8 mouse cellular contexts compared by ENCODE assay signal in the genomic region with DNA sequence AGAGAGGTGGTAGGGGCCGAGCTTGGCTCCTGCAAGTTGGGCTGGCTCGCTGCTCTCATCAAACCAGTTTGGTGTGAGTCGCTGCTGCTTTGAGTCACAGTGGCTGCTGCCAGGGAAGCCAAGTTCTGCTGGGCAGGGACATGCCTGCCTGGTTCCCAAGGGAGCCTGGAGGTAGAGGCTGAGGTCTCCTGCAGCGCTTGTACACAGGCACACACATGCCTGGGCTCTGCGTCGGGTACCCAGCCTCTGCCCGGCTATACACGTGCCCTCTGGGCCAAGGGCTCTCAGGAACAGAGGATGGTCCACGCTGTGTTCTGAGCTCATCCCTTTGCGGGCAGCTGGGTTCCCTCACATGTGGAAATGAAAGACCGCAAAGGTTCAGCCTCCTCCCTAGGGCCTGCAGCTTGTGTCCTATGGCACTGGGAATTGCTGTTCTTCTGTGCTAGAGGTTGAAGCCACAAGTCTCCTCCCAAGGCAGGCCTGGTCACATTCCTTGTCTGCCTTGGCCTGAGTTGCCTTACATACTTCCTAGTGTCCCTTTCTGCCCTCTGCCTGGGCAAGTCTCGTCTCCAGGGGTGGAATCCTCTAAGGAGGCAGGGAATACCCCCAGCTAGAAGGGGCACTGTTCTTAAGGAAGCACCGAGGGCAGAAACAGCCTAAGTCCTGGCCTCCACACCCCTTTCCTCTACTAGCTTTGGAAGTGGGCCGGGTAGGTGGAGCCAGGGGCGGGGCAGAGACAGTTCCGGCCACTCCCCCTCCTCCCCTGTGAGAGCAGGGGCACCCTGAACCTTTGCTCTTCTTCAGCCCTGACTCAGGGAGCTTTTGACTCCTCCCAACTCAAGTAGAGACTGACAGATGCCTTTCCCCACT. TPM values are rescaled to one million over a fixed set of nuclear protein-coding genes. Genes with fewer than 3 reads are reported as not detected.
DNase-seq lines count a peak whose midpoint lies in the region; ATAC-seq and TF ChIP-seq lines count a peak whose summit lies in the region.

No protein-coding gene starts in this region.

- H3K27ac ChIP-seq in embryonic facial prominence, embryonic 14.5 days (replicated peaks; ENCODE audit: low read depth, low read length): peak overlapping the region; percentile 44; the same call in 1 of the 2 replicates
- no peak overlapping the region for H3K27ac ChIP-seq in intestine, embryonic 14.5 days (ENCODE audit: low read depth)
- no peak overlapping the region for H3K27ac ChIP-seq in liver, embryonic 15.5 days (replicated peaks)
- H3K27ac ChIP-seq in stomach, embryonic 14.5 days (ENCODE audit: low read length): peak overlapping the region; percentile 66; the same call in 1 of the 2 replicates

- H3K4me1 ChIP-seq in embryonic facial prominence, embryonic 14.5 days (ENCODE audit: control insufficient read depth, insufficient read depth, low read length): peaks cover 20% of the 10 kb centered on the region
- peaks cover 22% of the 10 kb centered on the region for H3K4me1 ChIP-seq in intestine, embryonic 14.5 days (replicated peaks; ENCODE audit: control insufficient read depth, insufficient read depth, low read length)
- H3K4me1 ChIP-seq in liver, embryonic 15.5 days (replicated peaks): peaks cover 16% of the 10 kb centered on the region
- H3K4me1 ChIP-seq in stomach, embryonic 14.5 days (ENCODE audit: control insufficient read depth, insufficient read depth, low read length): peaks cover 25% of the 10 kb centered on the region

- peak; percentile 62 for ATAC-seq in embryonic facial prominence, embryonic 14.5 days (ENCODE audit: low read depth)
- peak; percentile 72 for ATAC-seq in intestine, embryonic 14.5 days (replicated peaks; ENCODE audit: low FRiP score, low TSS enrichment, low read depth)
- ATAC-seq in liver, embryonic 15.5 days (ENCODE audit: insufficient read depth): no peak
- ATAC-seq in stomach, embryonic 14.5 days (ENCODE audit: insufficient number of reproducible peaks, insufficient read depth, low FRiP score, low read depth): peak; percentile 49
- no peak for ATAC-seq in erythroid progenitor cell, adult 5-6 weeks (replicated peaks; ENCODE audit: low FRiP score, poor library complexity, severe bottlenecking)

- H3ac ChIP-seq in C2C12 (ENCODE audit: control insufficient read depth, insufficient read length, low read depth): peak overlapping the region; percentile 39

- peaks cover 7% of the 10 kb centered on the region for H3K27me3 ChIP-seq in C2C12 (ENCODE audit: control insufficient read depth, insufficient read depth, insufficient read length)
- H3K27me3 ChIP-seq in embryonic facial prominence, embryonic 14.5 days (replicated peaks; ENCODE audit: control insufficient read depth, insufficient read depth, low read length): peaks cover 49% of the 10 kb centered on the region
- peaks cover 21% of the 10 kb centered on the region for H3K27me3 ChIP-seq in intestine, embryonic 14.5 days (replicated peaks; ENCODE audit: control insufficient read depth, insufficient read depth, low read length)
- peaks cover 51% of the 10 kb centered on the region for H3K27me3 ChIP-seq in liver, embryonic 15.5 days
- peaks cover 16% of the 10 kb centered on the region; the same call in 1 of the 2 replicates for H3K27me3 ChIP-seq in stomach, embryonic 14.5 days (ENCODE audit: control insufficient read depth, insufficient read depth, low read length)

- no peak overlapping the region for H3K9ac ChIP-seq in embryonic facial prominence, embryonic 14.5 days (ENCODE audit: low read depth, low read length)
- no peak overlapping the region for H3K9ac ChIP-seq in intestine, embryonic 14.5 days (ENCODE audit: low read length)
- no peak overlapping the region for H3K9ac ChIP-seq in liver, embryonic 15.5 days
- no peak overlapping the region for H3K9ac ChIP-seq in stomach, embryonic 14.5 days (replicated peaks; ENCODE audit: low read depth, low read length)

- peak overlapping the region; percentile 23; the same call in 1 of the 2 replicates for H3K4me2 ChIP-seq in embryonic facial prominence, embryonic 14.5 days (ENCODE audit: low read depth, low read length)
- peak overlapping the region; percentile 26 for H3K4me2 ChIP-seq in intestine, embryonic 14.5 days (ENCODE audit: low read length)
- H3K4me2 ChIP-seq in liver, embryonic 15.5 days: peak overlapping the region; percentile 37
- peak overlapping the region; percentile 4; the same call in 1 of the 2 replicates for H3K4me2 ChIP-seq in stomach, embryonic 14.5 days (replicated peaks; ENCODE audit: low read depth, low read length)

- no peaks in the 10 kb centered on the region for H3K9me3 ChIP-seq in embryonic facial prominence, embryonic 14.5 days (ENCODE audit: control insufficient read depth, low read length)
- H3K9me3 ChIP-seq in intestine, embryonic 14.5 days (ENCODE audit: control insufficient read depth, low read length): no peaks in the 10 kb centered on the region
- H3K9me3 ChIP-seq in liver, embryonic 15.5 days (replicated peaks): no peaks in the 10 kb centered on the region
- H3K9me3 ChIP-seq in stomach, embryonic 14.5 days (ENCODE audit: control insufficient read depth, low read depth, low read length): no peaks in the 10 kb centered on the region

- no peak overlapping the region for H3K4me3 ChIP-seq in C2C12 (ENCODE audit: insufficient read depth, poor library complexity, severe bottlenecking)
- H3K4me3 ChIP-seq in embryonic facial prominence, embryonic 14.5 days (ENCODE audit: low read depth, low read length): no peak overlapping the region
- H3K4me3 ChIP-seq in intestine, embryonic 14.5 days (ENCODE audit: low read depth, low read length): no peak overlapping the region
- H3K4me3 ChIP-seq in liver, embryonic 15.5 days (replicated peaks): no peak overlapping the region
- no peak overlapping the region for H3K4me3 ChIP-seq in stomach, embryonic 14.5 days (ENCODE audit: low read depth, low read length)

- no peak for TF ChIP-seq CTCF in C2C12 (IDR thresholded peaks at IDR 0.05; ENCODE audit: control insufficient read depth, insufficient read depth, insufficient read length)

- H3K79me2 ChIP-seq in C2C12 (ENCODE audit: control insufficient read depth, insufficient read depth): no peaks in the 10 kb centered on the region

- WGBS in embryonic facial prominence, embryonic 14.5 days: 34% methylated on average over 16 of the region's 16 CpGs
- whole genome bisulfite sequencing in intestine, embryonic 14.5 days: 40% methylated on average over 16 of the region's 16 CpGs
- WGBS in liver, embryonic 15.5 days (ENCODE audit: insufficient replicate concordance): 40% methylated on average over 16 of the region's 16 CpGs
- WGBS in stomach, embryonic 14.5 days: 36% methylated on average over 16 of the region's 16 CpGs

- no peaks in the 10 kb centered on the region for H3K79me3 ChIP-seq in C2C12 (ENCODE audit: low read depth)

- peak; percentile 78 for DNase-seq in Muller cell, postnatal 12 days (ENCODE audit: inconsistent ontology term)
- DNase-seq in embryonic facial prominence, embryonic 14.5 days (ENCODE audit: low spot score): peak; percentile 74
- DNase-seq in intestine, embryonic 14.5 days (ENCODE audit: low spot score): peak; percentile 86
- DNase-seq in right cerebral cortex, postnatal 10 days (ENCODE audit: low spot score in 2 of 2): no peak

- H3K36me3 ChIP-seq in C2C12 (ENCODE audit: control insufficient read depth, insufficient read depth): no peaks in the 10 kb centered on the region
- H3K36me3 ChIP-seq in embryonic facial prominence, embryonic 14.5 days (ENCODE audit: control insufficient read depth, insufficient read depth, low read length): no peaks in the 10 kb centered on the region
- no peaks in the 10 kb centered on the region for H3K36me3 ChIP-seq in intestine, embryonic 14.5 days (ENCODE audit: control insufficient read depth, insufficient read depth, low read length)
- no peaks in the 10 kb centered on the region for H3K36me3 ChIP-seq in liver, embryonic 15.5 days (replicated peaks)
- H3K36me3 ChIP-seq in stomach, embryonic 14.5 days (ENCODE audit: control insufficient read depth, insufficient read depth, low read length): no peaks in the 10 kb centered on the region

TF ChIP-seq in C2C12, 6 proteins besides CTCF, POLR2A, EP300 and RAD21:
- no peak for TF ChIP-seq CEBPB (IDR thresholded peaks at IDR 0.05; ENCODE audit: low read depth)
- TF ChIP-seq FOSL1 (IDR thresholded peaks at IDR 0.05; ENCODE audit: insufficient read depth, low read length, poor library complexity, severe bottlenecking): no peak
- no peak for TF ChIP-seq MYOD1 (IDR thresholded peaks at IDR 0.05; ENCODE audit: control insufficient read depth, insufficient read length, low read depth)
- peak; percentile 68 for TF ChIP-seq MAX (IDR thresholded peaks at IDR 0.05)

RNA-seq across cellular contexts. Expression of a gene that starts 2.8 kb away (rescaled TPM):
- polyA plus RNA-seq in C2C12 (2012; fragmentation: generic; extraction: Trizol): 0.09 TPM
- polyA plus RNA-seq in embryonic facial prominence, embryonic 14.5 days (2014; fragmentation: Nextera tagmentation; extraction: Ambion mirVana): 1.0 and 1.4 TPM in 2 replicates
- 2.4 and 2.8 TPM in 2 replicates for polyA plus RNA-seq in intestine, embryonic 14.5 days (2014; fragmentation: Nextera tagmentation; extraction: Ambion mirVana)
- polyA plus RNA-seq in liver, embryonic 15.5 days (2015; fragmentation: Nextera tagmentation; extraction: Ambion mirVana): 0.70 and 0.86 TPM in 2 replicates
- polyA plus RNA-seq in stomach, embryonic 14.5 days (2014; fragmentation: Nextera tagmentation; extraction: Ambion mirVana): 1.7 and 2.1 TPM in 2 replicates
- total RNA-seq in erythroid progenitor cell, adult 5-6 weeks (2015; ENCODE audit: low replicate concordance): not detected in 2 replicates
- not detected in 2 replicates for total RNA-seq in erythroid progenitor cell, adult 5-6 weeks (2017; ENCODE audit: low replicate concordance)

RNA-seq across cellular contexts. Expression of a gene that starts 28.7 kb away (rescaled TPM):
- 65.4 TPM for polyA plus RNA-seq in C2C12 (2012; fragmentation: generic; extraction: Trizol)
- polyA plus RNA-seq in embryonic facial prominence, embryonic 14.5 days (2014; fragmentation: Nextera tagmentation; extraction: Ambion mirVana): 81.8 and 82.6 TPM in 2 replicates
- polyA plus RNA-seq in intestine, embryonic 14.5 days (2014; fragmentation: Nextera tagmentation; extraction: Ambion mirVana): 60.6 and 63.3 TPM in 2 replicates
- 29.4 and 31.0 TPM in 2 replicates for polyA plus RNA-seq in liver, embryonic 15.5 days (2015; fragmentation: Nextera tagmentation; extraction: Ambion mirVana)
- 64.2 and 69.9 TPM in 2 replicates for polyA plus RNA-seq in stomach, embryonic 14.5 days (2014; fragmentation: Nextera tagmentation; extraction: Ambion mirVana)
- total RNA-seq in erythroid progenitor cell, adult 5-6 weeks (2015; ENCODE audit: low replicate concordance): 8.3 and 11.7 TPM in 2 replicates
- total RNA-seq in erythroid progenitor cell, adult 5-6 weeks (2017; ENCODE audit: low replicate concordance): 2.3 and 20.7 TPM in 2 replicates

RNA-seq across cellular contexts. Expression of a gene that starts 57.4 kb away (rescaled TPM):
- polyA plus RNA-seq in C2C12 (2012; fragmentation: generic; extraction: Trizol): 0.16 TPM
- 1.5 and 3.2 TPM in 2 replicates for polyA plus RNA-seq in embryonic facial prominence, embryonic 14.5 days (2014; fragmentation: Nextera tagmentation; extraction: Ambion mirVana)
- 2.0 TPM in 2 replicates for polyA plus RNA-seq in intestine, embryonic 14.5 days (2014; fragmentation: Nextera tagmentation; extraction: Ambion mirVana)
- 0.64 and 0.79 TPM in 2 replicates for polyA plus RNA-seq in liver, embryonic 15.5 days (2015; fragmentation: Nextera tagmentation; extraction: Ambion mirVana)
- polyA plus RNA-seq in stomach, embryonic 14.5 days (2014; fragmentation: Nextera tagmentation; extraction: Ambion mirVana): 1.3 and 2.6 TPM in 2 replicates
- total RNA-seq in erythroid progenitor cell, adult 5-6 weeks (2015; ENCODE audit: low replicate concordance): 2.9 and 7.6 TPM in 2 replicates
- total RNA-seq in erythroid progenitor cell, adult 5-6 weeks (2017; ENCODE audit: low replicate concordance): not detected in 2 replicates

Comparison
In these comparisons a context has a peak if more than half of its experiments do, and no peak if none do; other contexts are left out.
1. DNase-seq: peak in Muller cell, postnatal 12 days (single experiment), embryonic facial prominence, embryonic 14.5 days (single experiment) and intestine, embryonic 14.5 days (single experiment); none in right cerebral cortex, postnatal 10 days (0 of 2).
2. ATAC-seq: peak in embryonic facial prominence, embryonic 14.5 days (single experiment), intestine, embryonic 14.5 days (single experiment) and stomach, embryonic 14.5 days (single experiment); none in liver, embryonic 15.5 days (single experiment) and erythroid progenitor cell, adult 5-6 weeks (single experiment).
3. H3K27ac ChIP-seq: peak in embryonic facial prominence, embryonic 14.5 days (single experiment) and stomach, embryonic 14.5 days (single experiment); none in intestine, embryonic 14.5 days (single experiment) and liver, embryonic 15.5 days (single experiment).
4. Peak in every context shown above with its lines, with median percentiles within 50 percentile points of each other: H3K4me2 ChIP-seq.